Comparison of ENCODE assay signal across 8 mouse cellular contexts in genomic region chr19:47374440-47374839, GRCm38 (mm10).
A peak's percentile ranks its signal among the peaks of the same experiment; 100 is the strongest.
DNase-seq lines count a peak whose midpoint lies in the region; ATAC-seq and TF ChIP-seq lines count a peak whose summit lies in the region.

No protein-coding gene starts in this region.

- no peaks in the 10 kb centered on the region for H3K36me3 ChIP-seq in midbrain, postnatal 0 days (ENCODE audit: insufficient read depth, low read length)
- H3K36me3 ChIP-seq in thymus, adult 2 months (ENCODE audit: control insufficient read depth, insufficient read depth, low read length): no peaks in the 10 kb centered on the region

- H3K9ac ChIP-seq in midbrain, postnatal 0 days (replicated peaks; ENCODE audit: low read length, poor library complexity, severe bottlenecking): no peak overlapping the region

- intact Hi-C loops in left cerebral cortex, adult 2 months (cut with DNase I): no loop called here
- intact Hi-C loops in gastrocnemius, postnatal 14 days (cut with DNase I; ENCODE audit: low total_unique reads): no loop called here

- 40% methylated on average over 4 of the region's 4 CpGs for WGBS in midbrain, postnatal 0 days
- 33% methylated on average over 4 of the region's 4 CpGs for WGBS in thymus, adult 2 months

- no peak overlapping the region for H3K4me2 ChIP-seq in midbrain, postnatal 0 days (ENCODE audit: low read depth, low read length, poor library complexity, severe bottlenecking)

- H3K27ac ChIP-seq in left cerebral cortex, adult 2 months: no peak overlapping the region
- no peak overlapping the region for H3K27ac ChIP-seq in midbrain, postnatal 0 days (ENCODE audit: low read depth, low read length)
- H3K27ac ChIP-seq in thymus, adult 2 months (ENCODE audit: control insufficient read depth, insufficient read depth, low read length): no peak overlapping the region

- peak; percentile 39 to 43 for DNase-seq in left cerebral cortex, adult 2 months (ENCODE audit: extremely low spot score in 1 of 2, low spot score in 2 of 2)
- no peak for DNase-seq in left cerebral cortex, adult 11 months (ENCODE audit: low spot score)
- peak; percentile 75 for DNase-seq in NIH3T3 (ENCODE audit: low read depth)
- peak; percentile 65 for DNase-seq in cerebellum, adult 9-10 months
- DNase-seq in gastrocnemius, postnatal 14 days: peak; percentile 35
- peak; percentile 36 to 78 for DNase-seq in layer of hippocampus, postnatal 25 days (ENCODE audit: extremely low spot score in 1 of 2, low spot score in 1 of 2)
- peak; percentile 62 for DNase-seq in midbrain, postnatal 0 days (ENCODE audit: low spot score)
- peak; percentile 62 for DNase-seq in thymus, adult 2 months

- no peak overlapping the region for H3K4me3 ChIP-seq in left cerebral cortex, adult 2 months
- no peak overlapping the region for H3K4me3 ChIP-seq in midbrain, postnatal 0 days (ENCODE audit: low read depth, low read length)
- no peak overlapping the region for H3K4me3 ChIP-seq in thymus, adult 2 months (ENCODE audit: control insufficient read depth, insufficient read depth, low read length)

- TF ChIP-seq CTCF in left cerebral cortex, adult 2 months (IDR thresholded peaks at IDR 0.05): peak; percentile 80
- peak; percentile 82 for TF ChIP-seq CTCF in midbrain, postnatal 0 days (IDR thresholded peaks at IDR 0.05)
- peak; percentile 72; the same call in 1 of the 2 replicates for TF ChIP-seq CTCF in thymus, adult 2 months (IDR thresholded peaks at IDR 0.05; ENCODE audit: borderline replicate concordance, control insufficient read depth, extremely low read depth, insufficient read depth, low read length, poor library complexity)

- no peaks in the 10 kb centered on the region for H3K4me1 ChIP-seq in midbrain, postnatal 0 days (ENCODE audit: insufficient read depth, low read length)
- H3K4me1 ChIP-seq in thymus, adult 2 months (replicated peaks; ENCODE audit: control insufficient read depth, insufficient read depth, low read length): no peaks in the 10 kb centered on the region

- no peaks in the 10 kb centered on the region for H3K9me3 ChIP-seq in midbrain, postnatal 0 days (ENCODE audit: low read length)

- TF ChIP-seq POLR2A in thymus, adult 2 months (IDR thresholded peaks at IDR 0.05; ENCODE audit: control insufficient read depth, extremely low read depth, insufficient read depth, low read length, poor library complexity): no peak

- no peaks in the 10 kb centered on the region for H3K27me3 ChIP-seq in midbrain, postnatal 0 days (ENCODE audit: insufficient read depth, low read length)
- H3K27me3 ChIP-seq in thymus, adult 2 months (ENCODE audit: control insufficient read depth, insufficient read depth, low read length): no peaks in the 10 kb centered on the region

- ATAC-seq in midbrain, postnatal 0 days (ENCODE audit: low FRiP score): 0 out of 2 replicates have a peak, but pooled peaks have one; percentile 10
